Mouse (Mus musculus) brain, embryonic 14.5 days (tissue): ENCODE results near the gene Dock1.

ENCODE experiments used
- CTCF ChIP-seq: fragments of 200-500 bp; IDR thresholded peaks from 2 replicates; pipeline ENCODE4 v1.5.1; 2012; ENCODE audit warnings: inconsistent platforms, mild to moderate bottlenecking, moderate library complexity, borderline replicate concordance; ENCODE audit not compliant: insufficient read depth, insufficient read length; ENCODE audit errors: extremely low read depth
- POLR2A ChIP-seq: fragments of 200-500 bp; IDR thresholded peaks from 2 replicates; pipeline ENCODE4 v1.6.1; 2012; ENCODE audit warnings: mild to moderate bottlenecking, inconsistent platforms, borderline replicate concordance; ENCODE audit not compliant: poor library complexity, insufficient read depth, insufficient read length, severe bottlenecking; ENCODE audit errors: extremely low read depth

GRCm38 (mm10) chr7:134698246-134698645 is 27.8 kb downstream of the Dock1 start:
- TF ChIP-seq CTCF (no peak), POLR2A (no peak)
